In genomic region chr4:155121915-155122443, GRCm38 (mm10) we compare ENCODE assay signal across 10 mouse cellular contexts. TPM values are rescaled to one million over a fixed set of nuclear protein-coding genes. Genes with fewer than 3 reads are reported as not detected.
DNase-seq lines count a peak whose midpoint lies in the region; ATAC-seq and TF ChIP-seq lines count a peak whose summit lies in the region.
"Had no signal": no experiment of that assay in that cellular context is flagged by ENCODE, and none has a peak within 500 bp of the region (broad histone marks: within the 10 kb centered on the region; RNA-seq: fewer than 3 reads in every experiment).

No protein-coding gene starts in this region.

- no peak for TF ChIP-seq CTCF in E14TG2a.4 (conservative IDR thresholded peaks at IDR 0.05; ENCODE audit: low read length)

- intact Hi-C loops in heart, postnatal 10 days (cut with DNase I): no loop called here

- no peak for DNase-seq in heart, embryonic 10.5 days (ENCODE audit: low spot score)
- DNase-seq in heart, postnatal 10 days: no peak
- DNase-seq in midbrain, embryonic 10.5 days (ENCODE audit: low spot score): no peak
- DNase-seq in urinary bladder, postnatal 14 days (ENCODE audit: low spot score): no peak
- DNase-seq in right cerebral cortex, postnatal 4 days: no peak

- 75% methylated on average over 6 of the region's 6 CpGs for WGBS in heart, embryonic 10.5 days
- WGBS in forebrain, embryonic 15.5 days: 81% methylated on average over 6 of the region's 6 CpGs
- WGBS in midbrain, embryonic 10.5 days: 88% methylated on average over 6 of the region's 6 CpGs

- H3K9me3 ChIP-seq in heart, embryonic 10.5 days: peaks cover 3% of the 10 kb centered on the region; the same call in 1 of the 2 replicates
- H3K9me3 ChIP-seq in E14TG2a.4 (ENCODE audit: low read length): no peaks in the 10 kb centered on the region
- no peaks in the 10 kb centered on the region for H3K9me3 ChIP-seq in forebrain, embryonic 15.5 days
- H3K9me3 ChIP-seq in midbrain, embryonic 10.5 days (replicated peaks): no peaks in the 10 kb centered on the region

- peak; percentile 35 for ATAC-seq in forebrain, embryonic 15.5 days (replicated peaks)
- ATAC-seq in monocyte, adult 5-6 weeks (replicated peaks; ENCODE audit: insufficient number of reproducible peaks, low FRiP score, low TSS enrichment, poor library complexity, severe bottlenecking): no peak

- 0 out of 2 replicates have a peak overlapping the region, but pooled peaks have one; percentile 9 for H3K9ac ChIP-seq in forebrain, embryonic 15.5 days (replicated peaks)
- H3K9ac ChIP-seq: liver, embryonic 14.5 days had no signal

- peaks cover 77% of the 10 kb centered on the region for H3K4me1 ChIP-seq in heart, embryonic 10.5 days
- H3K4me1 ChIP-seq in E14TG2a.4 (replicated peaks; ENCODE audit: low read depth, low read length): peaks cover 86% of the 10 kb centered on the region
- H3K4me1 ChIP-seq in forebrain, embryonic 15.5 days: peaks cover 32% of the 10 kb centered on the region
- peaks cover 60% of the 10 kb centered on the region for H3K4me1 ChIP-seq in midbrain, embryonic 10.5 days

- no peaks in the 10 kb centered on the region for H3K27me3 ChIP-seq in heart, embryonic 10.5 days (ENCODE audit: insufficient read depth, poor library complexity, severe bottlenecking)
- H3K27me3 ChIP-seq in E14TG2a.4 (ENCODE audit: insufficient read depth, low read length): no peaks in the 10 kb centered on the region
- no peaks in the 10 kb centered on the region for H3K27me3 ChIP-seq in forebrain, embryonic 15.5 days
- no peaks in the 10 kb centered on the region for H3K27me3 ChIP-seq in midbrain, embryonic 10.5 days (ENCODE audit: low read depth, poor library complexity, severe bottlenecking)
- H3K27me3 ChIP-seq: CH12.LX had no signal

- H3K27ac ChIP-seq in heart, embryonic 10.5 days: peak overlapping the region; percentile 84
- H3K27ac ChIP-seq in forebrain, embryonic 15.5 days (replicated peaks): peak overlapping the region; percentile 90
- peak overlapping the region; percentile 64 for H3K27ac ChIP-seq in midbrain, embryonic 10.5 days (replicated peaks)
- H3K27ac ChIP-seq: liver, embryonic 14.5 days had no signal

- peak overlapping the region; percentile 17 for H3K4me2 ChIP-seq in forebrain, embryonic 15.5 days (replicated peaks)

- no peak overlapping the region for H3K4me3 ChIP-seq in heart, embryonic 10.5 days
- peak overlapping the region; percentile 20; the same call in 1 of the 2 replicates for H3K4me3 ChIP-seq in E14TG2a.4 (replicated peaks; ENCODE audit: low read length)
- H3K4me3 ChIP-seq in forebrain, embryonic 15.5 days: no peak overlapping the region
- no peak overlapping the region for H3K4me3 ChIP-seq in midbrain, embryonic 10.5 days

- 0 out of 2 replicates have a peak, but pooled peaks cover 2% of the 10 kb centered on the region for H3K36me3 ChIP-seq in heart, embryonic 10.5 days
- no peaks in the 10 kb centered on the region for H3K36me3 ChIP-seq in E14TG2a.4 (ENCODE audit: insufficient read depth, low read length)
- H3K36me3 ChIP-seq in forebrain, embryonic 15.5 days: no peaks in the 10 kb centered on the region
- H3K36me3 ChIP-seq in midbrain, embryonic 10.5 days: no peaks in the 10 kb centered on the region

RNA-seq across cellular contexts. Expression of gene Morn1, which starts 35.6 kb away (rescaled TPM):
- polyA plus RNA-seq in heart, embryonic 10.5 days (2016; fragmentation: Nextera tagmentation; extraction: Ambion mirVana): 3.6 and 4.6 TPM in 2 replicates
- 1 to 10 TPM; 2.8 to 3.8 TPM for total RNA-seq in heart, postnatal 10 days (2021)
- 8.8 and 8.9 TPM in 2 replicates for polyA plus RNA-seq in forebrain, embryonic 15.5 days (2015; fragmentation: Nextera tagmentation; extraction: Ambion mirVana)
- 5.1 and 6.2 TPM in 2 replicates for polyA plus RNA-seq in midbrain, embryonic 10.5 days (2016; fragmentation: Nextera tagmentation; extraction: Ambion mirVana)
- 0.97 TPM in 1 of 3 replicates, not detected in the others for total RNA-seq in monocyte, adult 5-6 weeks (2017)

RNA-seq across cellular contexts. Expression of gene Rer1, which starts 35.8 kb away (rescaled TPM):
- polyA plus RNA-seq in heart, embryonic 10.5 days (2016; fragmentation: Nextera tagmentation; extraction: Ambion mirVana): 144 and 165 TPM in 2 replicates
- 10 to 100 TPM; 71.8 to 77.3 TPM for total RNA-seq in heart, postnatal 10 days (2021)
- polyA plus RNA-seq in forebrain, embryonic 15.5 days (2015; fragmentation: Nextera tagmentation; extraction: Ambion mirVana): 127 TPM in 2 replicates
- 137 and 147 TPM in 2 replicates for polyA plus RNA-seq in midbrain, embryonic 10.5 days (2016; fragmentation: Nextera tagmentation; extraction: Ambion mirVana)
- 111 to 130 TPM (median 118 TPM) in 3 replicates for total RNA-seq in monocyte, adult 5-6 weeks (2017)

RNA-seq across cellular contexts. Expression of gene Pex10, which starts 55.2 kb away (rescaled TPM):
- polyA plus RNA-seq in heart, embryonic 10.5 days (2016; fragmentation: Nextera tagmentation; extraction: Ambion mirVana): 17.3 and 19.4 TPM in 2 replicates
- total RNA-seq in heart, postnatal 10 days (2021): 10 to 100 TPM; 18.4 to 23.7 TPM
- polyA plus RNA-seq in forebrain, embryonic 15.5 days (2015; fragmentation: Nextera tagmentation; extraction: Ambion mirVana): 22.0 and 23.5 TPM in 2 replicates
- polyA plus RNA-seq in midbrain, embryonic 10.5 days (2016; fragmentation: Nextera tagmentation; extraction: Ambion mirVana): 21.0 and 21.1 TPM in 2 replicates
- total RNA-seq in monocyte, adult 5-6 weeks (2017): 1.6 to 6.2 TPM (median 3.1 TPM) in 3 replicates
